Mouse (Mus musculus) olfactory bulb, adult 2 months (tissue): ENCODE measurements around the gene Gpr88.

Experiments
- CTCF ChIP-seq: fragments of 200-500 bp; IDR thresholded peaks from 2 replicates; pipeline ENCODE4 v1.5.1; 2012; ENCODE audit warnings: low read depth, mild to moderate bottlenecking, low read length, moderate library complexity; ENCODE audit not compliant: insufficient read depth
- POLR2A ChIP-seq: fragments of 200-500 bp; IDR thresholded peaks from 2 replicates; pipeline ENCODE4 v1.6.1; 2012; ENCODE audit warnings: mild to moderate bottlenecking, low read depth, low read length, moderate library complexity; ENCODE audit not compliant: insufficient read depth

- no peak for TF ChIP-seq POLR2A
- TF ChIP-seq CTCF = peak; percentile 20; the same call in 1 of the 2 replicates
These were observed 855 bp downstream of the Gpr88 start for GRCm38 (mm10) chr3:116252255-116253040.
